Mouse (Mus musculus) hindlimb bud, embryonic 11.5 days (tissue): Measurements from ENCODE around the gene Sept4.
A peak's percentile ranks its signal among the peaks of the same experiment; 100 is the strongest.

Experiments used
- DNase-seq: peaks from one replicate; pipeline ENCODE4 v3.0.0-alpha.2; 2012; ENCODE audit warnings: low read depth, low spot score; ENCODE audit errors: extremely low spot score

Sept4 gene

DNA sequence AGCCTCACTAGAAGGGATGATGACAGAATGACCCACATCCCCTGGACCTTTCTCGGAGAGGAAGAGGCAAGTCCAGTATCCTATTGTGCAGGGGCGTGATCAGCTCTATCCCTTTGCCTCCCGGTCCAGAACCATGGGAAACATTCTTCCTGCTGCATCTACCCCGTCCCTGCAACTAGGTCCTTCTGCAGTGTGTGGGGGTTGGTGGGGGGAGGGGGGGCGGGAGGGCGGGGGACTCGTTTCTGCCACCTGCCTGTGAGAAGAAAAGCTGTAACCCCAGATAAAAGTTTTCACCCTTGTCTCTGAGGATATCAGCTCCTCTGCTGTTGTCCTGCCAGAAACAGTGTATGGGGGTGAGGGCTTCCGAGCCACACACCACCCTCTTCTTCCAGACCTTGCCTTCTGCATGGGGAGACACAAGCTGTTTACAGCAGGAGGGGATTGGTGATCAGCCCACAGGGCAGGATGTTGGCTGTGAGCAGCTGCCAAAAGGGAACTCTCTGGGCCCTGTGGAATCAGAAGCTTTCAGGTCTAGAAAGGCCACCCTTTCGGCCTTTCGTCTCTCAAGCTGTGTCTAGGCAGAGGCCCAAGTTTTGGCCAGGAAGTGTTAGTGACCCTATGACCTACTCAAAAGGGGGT lies 10.4 kb downstream of the Sept4 start:
- no peak for DNase-seq

DNA sequence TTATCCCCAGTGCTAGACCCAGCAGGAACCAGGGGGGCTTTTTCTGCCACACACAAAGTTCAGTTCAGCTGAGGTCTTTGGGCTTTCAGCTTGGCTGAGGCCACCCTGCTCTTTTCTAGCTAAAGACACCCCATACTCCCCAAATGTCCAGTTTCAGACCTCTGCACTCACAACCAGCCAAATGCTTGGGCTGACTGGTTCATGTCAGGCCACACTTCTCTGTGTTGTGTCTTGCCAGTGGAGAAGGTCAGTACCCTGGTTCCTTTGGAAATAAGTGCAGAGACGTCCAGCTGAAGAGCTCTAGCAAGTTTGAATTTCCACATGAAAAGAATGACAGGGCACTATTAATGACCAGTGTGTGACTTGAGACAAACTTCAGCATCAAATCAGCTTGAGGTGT lies 11.0 kb downstream of the Sept4 start:
- DNase-seq, result no peak

DNA sequence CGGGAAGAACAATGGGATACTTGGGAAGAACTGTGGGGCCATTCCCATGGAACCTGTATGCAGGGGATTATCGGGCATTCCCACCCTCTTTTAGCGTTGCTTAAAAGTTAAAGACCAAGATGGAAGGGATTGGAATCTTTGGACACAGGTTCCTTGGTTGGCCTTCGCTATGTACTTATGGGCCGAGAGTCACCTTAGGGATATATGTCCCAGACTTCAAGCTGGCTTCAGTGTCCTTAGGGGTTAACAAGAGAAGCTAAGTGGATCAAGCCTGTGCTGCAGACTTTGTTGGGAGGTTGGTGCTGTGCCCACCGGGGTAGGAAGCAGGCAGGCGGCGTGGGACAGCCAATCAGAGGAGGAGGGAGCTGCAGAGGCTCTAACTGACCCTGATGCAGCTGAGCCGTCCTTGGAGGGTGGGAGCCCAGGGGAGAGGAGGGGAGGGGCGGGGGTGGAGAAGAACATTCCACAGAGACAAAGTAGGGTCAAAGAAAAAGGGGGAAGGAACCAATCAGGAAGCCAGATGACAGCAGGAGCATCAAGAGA lies 11.9 kb downstream of the Sept4 start:
- DNase-seq, result no peak

DNA sequence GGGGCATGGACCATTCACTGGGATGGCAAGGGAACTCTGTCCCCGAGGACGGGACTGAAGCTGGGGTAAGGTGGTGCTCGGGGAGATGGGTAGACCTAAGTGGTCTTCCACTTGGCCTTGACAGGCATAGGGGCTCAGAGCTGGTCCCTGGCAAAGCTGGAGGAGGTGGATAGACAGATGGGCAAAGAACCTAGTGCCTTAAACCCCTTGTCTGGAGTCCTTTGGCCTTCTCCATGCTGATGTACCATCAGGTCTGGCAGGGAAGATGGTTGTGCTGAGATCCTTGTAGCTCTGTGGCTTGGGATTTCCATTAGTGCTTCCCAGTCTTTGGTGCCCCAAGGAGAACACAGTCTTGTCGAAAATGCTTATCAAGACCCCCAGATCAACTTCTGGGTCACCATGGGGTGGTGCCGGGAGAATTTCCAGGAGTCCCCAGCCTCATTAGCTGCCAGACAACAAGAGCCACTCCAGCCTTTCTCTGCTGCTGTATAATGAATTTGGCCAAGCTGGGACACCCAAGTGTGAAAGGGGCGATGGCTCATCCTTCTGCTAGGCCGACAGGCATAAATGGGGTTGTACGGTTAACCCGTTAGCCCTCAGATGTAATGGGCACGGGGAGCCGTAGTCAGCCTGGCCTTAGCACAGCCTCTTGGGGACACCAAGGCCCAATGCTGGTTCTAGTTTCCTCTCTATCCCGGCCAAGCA lies 12.6 kb downstream of the Sept4 start:
- DNase-seq, result no peak

DNA sequence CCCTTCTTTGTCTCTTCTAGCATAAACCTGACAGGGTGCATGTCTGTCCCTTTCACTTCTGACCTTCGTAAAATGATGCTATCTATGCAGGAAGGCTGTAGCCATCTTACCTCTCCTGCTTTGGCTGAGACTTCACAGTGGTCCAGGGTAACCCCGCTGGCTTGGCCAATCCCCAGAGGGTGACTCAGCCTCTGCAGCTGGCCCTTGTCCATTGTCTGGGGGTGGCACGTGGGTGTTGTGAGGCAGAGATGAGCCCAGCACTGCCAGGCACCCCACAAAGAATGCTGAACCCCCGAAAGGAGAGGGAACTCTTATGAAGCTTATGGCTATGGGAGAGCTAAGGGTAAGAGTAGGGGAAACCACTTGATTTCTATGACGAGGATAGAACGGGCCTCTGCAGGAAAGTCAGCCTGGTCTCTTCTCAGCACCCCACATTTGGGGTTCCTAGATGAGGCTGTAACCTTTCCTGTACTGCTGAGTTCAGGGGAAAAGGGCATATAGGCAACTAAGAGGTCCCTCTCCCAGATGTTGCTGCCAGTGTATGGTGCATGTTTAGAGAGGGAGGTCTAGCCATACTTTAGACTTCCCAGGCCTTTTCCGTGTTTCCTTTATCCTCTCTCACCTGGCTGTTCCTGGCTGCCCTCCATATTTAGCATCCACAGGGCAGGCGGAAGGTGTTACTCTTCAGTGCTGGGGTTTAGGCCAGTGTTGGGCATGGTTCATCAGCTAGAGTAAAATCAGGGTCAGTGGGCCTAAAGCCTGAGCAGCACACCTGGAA lies 13.4 kb downstream of the Sept4 start:
- no peak for DNase-seq

DNA sequence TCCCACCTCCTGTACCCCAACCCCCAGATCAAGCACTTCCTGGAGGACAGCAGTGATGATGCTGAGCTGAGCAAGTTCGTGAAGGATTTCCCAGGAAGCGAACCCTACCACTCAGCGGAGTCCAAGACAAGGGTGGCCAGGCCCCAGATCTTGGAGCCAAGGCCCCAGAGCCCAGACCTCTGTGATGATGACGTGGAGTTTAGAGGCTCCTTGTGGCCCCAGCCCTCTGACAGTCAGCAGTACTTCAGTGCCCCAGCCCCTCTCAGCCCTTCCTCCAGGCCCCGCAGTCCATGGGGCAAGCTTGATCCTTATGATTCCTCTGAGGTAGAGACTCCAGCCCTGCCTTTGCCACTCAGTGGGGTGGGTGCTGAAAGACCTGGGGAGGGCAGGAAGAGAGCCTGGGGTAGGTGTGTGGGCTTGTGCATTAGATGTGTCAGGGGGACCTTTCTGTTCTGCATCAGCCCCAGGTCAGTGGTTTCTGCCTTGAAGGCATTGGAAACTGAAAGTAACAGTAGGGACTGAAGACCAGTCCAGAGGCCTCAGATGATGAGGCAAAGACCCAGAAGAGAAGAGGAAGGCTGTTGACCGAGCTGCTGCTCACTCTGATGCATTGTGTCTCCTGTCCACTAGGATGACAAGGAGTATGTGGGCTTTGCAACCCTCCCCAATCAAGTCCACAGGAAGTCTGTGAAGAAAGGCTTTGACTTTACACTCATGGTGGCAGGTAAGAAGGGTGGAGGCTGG lies 14.8 kb downstream of the Sept4 start:
- no peak for DNase-seq

DNA sequence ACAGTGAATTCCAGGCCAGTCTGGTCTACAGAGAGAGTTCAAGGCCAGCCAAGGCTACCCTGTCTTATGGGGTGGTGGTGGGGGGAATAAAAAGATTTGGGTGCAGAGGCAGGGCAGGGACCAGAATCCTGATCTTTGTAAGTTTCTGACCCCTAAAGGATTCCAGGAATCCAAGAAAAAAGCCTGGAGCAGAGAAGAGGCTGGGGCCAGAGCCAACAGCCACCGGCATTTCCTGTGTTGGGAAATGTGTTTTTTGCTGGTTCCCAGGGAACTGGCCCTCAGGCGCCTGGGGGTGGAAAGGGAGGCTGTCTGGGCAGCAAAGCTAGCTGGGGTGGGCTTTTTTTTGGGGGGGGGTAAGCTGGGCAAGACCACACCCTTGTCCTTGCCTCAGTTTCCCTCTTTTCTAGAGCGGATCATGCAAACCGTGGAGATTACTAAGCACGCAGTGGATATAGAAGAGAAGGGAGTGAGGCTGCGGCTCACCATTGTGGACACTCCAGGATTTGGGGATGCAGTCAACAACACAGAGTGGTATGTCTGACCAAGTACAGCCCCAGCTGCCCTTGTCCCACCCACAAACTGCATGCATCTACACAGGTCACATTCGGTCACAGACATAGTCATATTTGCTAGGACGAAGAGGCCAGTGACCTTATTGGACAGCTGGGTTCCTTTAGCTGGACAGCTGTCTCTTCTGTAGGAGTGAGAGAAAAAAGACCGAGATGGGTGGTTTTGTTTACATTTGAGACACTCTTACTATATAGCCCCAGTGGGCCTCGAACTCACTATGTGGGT lies 16.2 kb downstream of the Sept4 start:
- DNase-seq, result no peak

DNA sequence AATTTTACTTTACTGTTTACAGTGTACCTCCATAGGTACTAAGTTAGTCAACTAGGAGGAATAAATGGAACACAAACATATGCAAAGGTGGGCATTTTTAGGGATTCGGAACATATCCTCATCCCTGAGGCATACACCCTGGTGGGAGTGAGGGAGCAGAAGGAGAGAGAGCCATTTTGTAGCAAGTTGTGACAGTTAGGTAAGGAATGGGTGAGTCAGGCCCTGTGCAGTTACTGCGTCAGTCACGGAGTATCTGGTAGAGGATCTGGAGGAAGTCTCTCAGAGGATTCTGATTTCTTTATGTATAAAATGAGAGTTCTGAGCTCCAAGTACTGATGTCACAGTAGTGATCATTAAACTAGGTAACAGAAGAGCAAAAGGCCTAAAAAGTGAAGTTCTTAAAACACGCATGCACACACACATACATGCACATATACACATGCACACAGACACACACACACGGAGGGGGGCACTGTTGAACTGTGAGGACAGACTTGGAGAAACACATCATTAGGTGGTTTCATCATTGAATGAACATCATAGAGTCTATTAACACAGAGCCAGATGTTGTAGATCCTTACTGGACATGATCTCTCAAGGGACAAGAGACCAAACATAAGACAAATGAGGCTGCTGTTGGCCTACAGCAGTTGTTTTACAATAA lies 18.6 kb downstream of the Sept4 start:
- no peak for DNase-seq

DNA sequence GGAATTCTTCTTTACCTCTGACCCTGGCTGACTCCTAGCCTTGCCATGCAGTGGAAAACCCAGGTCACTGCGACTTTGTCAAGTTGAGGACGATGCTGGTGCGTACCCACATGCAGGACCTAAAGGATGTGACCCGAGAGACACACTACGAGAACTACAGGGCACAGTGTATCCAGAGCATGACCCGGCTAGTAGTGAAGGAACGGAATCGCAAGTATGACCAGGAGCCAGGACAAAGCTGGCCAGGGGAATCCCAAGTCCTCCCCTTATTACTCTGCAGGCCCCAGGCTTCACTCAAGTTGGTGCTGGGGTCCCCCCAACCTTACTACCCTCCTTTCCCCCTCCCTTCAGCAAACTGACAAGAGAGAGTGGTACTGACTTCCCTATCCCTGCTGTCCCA lies 20.9 kb downstream of the Sept4 start:
- no peak for DNase-seq

DNA sequence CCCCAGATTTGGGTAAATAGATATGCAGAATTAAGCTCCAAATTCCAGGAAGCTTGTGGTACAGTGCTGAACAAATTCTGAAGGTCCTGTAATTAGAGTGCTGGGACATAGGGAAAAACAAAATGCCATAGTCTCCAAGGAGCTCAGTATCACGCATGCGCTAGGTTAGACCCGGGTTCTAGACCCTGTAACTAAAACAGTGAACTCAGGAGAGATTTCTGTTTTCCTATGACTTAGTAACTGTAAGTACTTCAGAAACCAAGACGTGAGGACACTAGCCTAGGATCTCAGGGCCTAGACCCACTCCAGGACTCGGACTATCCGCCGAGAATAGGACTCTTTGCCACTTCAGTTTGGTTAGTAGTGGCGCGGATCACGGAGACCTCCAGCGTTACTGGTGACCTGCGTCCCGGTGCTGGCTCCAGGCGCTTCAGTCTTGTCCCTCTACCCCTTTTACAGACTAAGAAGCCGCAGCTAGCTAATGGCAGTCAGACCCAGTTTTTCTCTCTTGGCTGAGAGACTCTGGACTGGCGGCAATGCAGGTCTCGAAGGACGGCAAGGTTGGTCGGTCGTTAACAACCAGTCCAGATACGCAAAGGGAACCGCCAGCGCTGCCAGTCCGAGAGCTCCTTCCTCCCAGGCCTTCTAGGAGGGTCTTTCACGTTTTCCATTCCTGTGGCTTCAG lies 22.3 kb downstream of the Sept4 start:
- DNase-seq, result no peak

DNA sequence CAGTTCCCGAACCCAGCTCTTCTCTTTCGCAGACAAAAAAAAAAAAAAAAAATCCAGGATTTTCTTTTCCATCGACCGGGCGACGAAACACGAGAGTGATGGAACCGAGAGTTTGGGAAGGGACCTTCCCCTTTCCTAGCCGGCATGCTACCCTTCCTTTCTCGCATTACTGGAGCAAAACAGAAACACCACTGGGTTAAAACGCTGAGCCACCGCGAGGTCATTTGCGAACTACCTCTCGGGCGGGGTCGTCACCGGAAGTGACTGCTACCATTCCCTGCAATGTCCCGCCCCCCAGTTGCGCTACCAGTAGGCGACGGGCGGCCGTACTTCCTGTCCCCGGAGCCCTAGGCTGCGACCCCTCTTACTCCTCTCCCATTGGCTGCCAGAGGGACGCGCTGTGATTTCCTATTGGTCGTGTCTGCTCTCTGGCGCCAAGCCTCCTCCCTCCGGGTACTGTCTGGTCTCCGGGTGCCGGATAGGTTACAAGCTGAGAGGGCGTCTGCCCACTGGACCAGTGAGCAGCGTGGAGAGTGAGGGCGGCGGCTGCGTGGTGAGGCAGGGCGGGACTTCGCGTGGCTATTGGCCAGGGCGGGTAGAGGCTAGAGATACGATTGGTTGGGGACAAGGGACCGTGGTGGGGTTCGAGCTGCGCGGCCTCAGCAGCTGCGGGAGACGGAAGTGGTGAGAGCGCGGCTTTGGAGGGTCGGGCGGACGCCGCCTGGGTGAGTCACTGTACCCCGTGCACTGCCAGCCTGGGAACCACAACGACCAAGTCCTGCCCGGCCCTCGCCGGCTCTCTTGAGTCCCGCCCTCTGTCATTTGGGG lies 23.0 kb downstream of the Sept4 start, which contains the start of gene Mtmr4:
Gene Mtmr4, plus strand, starts transcription at position 637 of the 828 bp plus-strand sequence.
- peak; percentile 95 for DNase-seq

DNA sequence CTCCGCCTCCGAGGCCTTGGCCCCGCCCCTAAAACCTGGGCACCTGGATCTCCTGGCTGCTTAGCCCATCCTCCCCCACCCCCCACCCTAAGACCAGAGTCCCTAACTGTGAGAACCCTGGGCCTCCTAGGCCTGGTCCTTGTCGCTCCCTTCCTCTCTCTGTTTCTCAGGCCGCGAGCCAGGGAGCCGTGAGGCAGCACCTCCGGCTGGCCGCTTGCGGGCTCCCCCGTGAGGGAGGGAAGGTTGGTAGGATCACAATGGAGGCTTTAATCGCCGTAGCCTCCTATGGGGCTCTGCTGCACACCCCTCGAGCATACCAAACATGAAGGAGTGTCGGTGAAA lies 23.6 kb downstream of the Sept4 start:
- DNase-seq, result no peak

DNA sequence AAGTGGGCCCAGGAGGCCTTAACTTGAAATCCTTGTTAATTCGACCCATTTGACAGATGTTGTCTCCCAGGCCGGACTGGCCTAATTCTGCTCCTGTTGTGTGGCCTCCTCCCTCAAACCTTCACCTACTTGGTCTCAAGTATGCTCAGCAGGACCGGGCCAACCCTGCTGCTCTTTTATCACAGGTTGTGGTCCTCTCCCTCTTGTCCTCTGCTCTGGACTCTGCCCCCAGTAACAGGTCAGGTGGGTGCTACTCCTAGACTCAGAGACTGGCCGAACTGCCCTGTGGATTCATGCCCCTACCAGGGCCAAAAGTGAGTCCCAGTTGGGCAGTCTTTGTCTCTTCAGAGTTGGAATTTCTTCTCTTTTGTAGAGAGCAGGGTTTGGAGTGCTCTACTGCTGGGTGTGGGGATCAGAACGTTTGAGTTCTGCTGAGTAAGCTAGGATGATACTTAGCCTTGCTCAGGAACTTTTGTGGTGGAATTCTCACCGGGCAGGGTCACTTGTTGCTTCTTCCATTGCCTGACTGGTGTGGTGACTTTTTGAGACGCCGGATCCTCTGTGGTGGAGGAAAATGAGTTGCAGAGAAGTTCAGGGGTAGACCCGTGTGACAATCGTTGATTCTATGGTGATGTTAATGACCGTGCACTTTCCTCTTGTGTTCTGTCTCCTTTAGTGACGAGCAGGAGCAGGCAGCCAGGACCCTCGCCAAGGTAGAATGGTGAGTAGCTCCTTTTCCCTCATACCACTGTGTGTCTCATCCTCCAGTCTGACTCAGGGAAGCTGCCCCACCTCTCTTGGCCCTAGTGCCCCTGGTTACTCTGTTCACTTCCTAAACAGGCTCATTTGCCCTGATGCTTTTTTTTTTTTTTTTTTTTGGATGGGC lies 24.3 kb downstream of the Sept4 start:
- DNase-seq, result no peak

DNA sequence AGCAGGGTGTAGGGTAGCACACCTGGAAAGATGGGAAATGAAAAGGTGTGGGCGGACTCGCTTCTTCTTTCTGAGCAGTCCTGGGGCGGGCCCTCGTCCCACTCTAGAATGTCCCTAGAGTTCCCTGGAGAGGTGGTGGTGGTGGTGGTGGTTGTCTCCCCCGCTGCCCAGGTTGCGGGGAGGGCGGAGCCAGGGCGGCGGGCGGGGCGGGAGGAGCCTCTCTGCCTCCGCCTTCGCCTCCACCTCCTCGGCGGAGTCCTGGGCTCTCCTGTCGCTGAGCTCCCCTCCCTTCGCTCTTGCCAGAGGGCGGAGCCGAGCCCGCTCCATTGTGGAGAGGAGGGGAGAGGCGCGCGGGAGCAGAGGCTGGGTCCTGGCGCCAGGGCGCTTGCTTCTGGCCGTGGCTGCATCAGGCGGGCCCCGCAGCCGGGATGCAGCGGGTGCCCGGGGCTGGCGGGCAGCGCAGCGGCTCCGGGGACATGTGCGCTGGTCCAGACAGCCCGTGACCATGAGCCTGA lies 26.7 kb downstream of the Sept4 start:
- DNase-seq, result no peak

DNA sequence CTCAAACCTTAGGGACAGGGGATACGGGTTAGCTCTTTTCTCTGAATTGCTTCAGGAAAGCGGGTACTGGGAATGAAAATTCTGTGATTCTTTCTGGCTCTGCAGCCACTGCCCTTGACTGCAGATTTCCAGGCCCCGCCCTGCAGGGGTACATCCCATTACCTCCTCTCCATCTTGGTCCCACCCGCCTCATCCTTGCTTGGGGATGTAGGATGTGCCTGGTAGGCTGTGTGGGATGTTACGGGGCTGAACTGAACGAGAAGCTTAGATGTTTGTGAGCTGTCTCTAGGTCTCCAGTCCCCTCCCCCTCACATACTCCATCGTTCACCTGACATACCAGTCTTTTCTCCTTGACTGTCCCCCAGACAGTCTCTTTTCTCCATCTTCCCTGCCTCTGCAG lies 27.3 kb downstream of the Sept4 start:
- no peak for DNase-seq

DNA sequence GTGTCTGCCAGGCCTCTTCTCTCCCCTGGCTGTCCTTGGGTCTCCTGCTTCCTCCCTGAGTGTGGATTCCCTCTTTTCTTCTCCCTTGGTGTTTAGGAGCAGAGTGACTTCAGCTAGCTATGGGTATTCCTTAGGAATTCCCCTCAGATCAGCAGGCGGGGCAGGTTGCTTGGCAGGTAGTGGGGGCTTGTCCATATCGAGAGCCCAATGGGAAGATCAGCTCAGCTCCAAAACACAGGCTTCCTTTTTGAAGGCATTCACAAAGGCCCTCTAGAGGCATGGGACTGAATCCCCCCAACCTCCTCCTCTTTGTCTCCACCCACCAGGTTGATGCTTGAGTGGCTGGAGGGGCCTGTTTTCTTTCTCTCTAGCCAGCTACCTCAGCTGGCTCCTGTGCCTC lies 27.8 kb downstream of the Sept4 start:
- DNase-seq, result no peak

DNA sequence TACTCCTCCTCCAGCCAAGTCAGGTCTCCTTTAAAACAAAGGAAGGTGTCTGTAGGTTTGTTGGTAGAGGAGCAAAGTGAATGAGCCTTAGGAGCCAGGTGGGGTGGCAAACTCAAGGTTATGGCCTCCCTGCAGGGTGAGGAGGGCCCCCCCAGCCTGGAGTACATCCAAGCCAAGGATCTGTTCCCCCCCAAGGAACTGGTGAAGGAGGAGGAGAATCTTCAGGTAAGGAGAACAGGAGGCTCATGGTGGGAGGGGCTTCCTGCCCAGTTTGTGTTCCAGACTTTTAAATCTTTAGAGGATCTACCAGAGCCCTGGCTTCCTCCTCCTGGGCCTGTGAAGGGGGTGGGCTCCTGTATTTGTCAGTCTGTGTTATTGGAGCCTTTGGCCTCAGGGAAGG lies 28.4 kb downstream of the Sept4 start:
- no peak for DNase-seq
